Mouse (Mus musculus) MEL (cell line): ENCODE results near the gene Med25. TPM values are rescaled to one million over a fixed set of nuclear protein-coding genes. Genes with fewer than 3 reads are reported as not detected.

Source experiments
- DNase-seq: peaks from one replicate; pipeline ENCODE4 v3.0.0; 2011; ENCODE audit warnings: low read depth, low spot score
- H3K27ac ChIP-seq: 2 replicates; pipeline ENCODE4 v1.5.1; 2012; ENCODE audit warnings: low read depth, mild to moderate bottlenecking, control low read depth, low read length, moderate library complexity; ENCODE audit not compliant: control insufficient read depth
- H3K27me3 ChIP-seq, 2 experiments: fragments of 150-350 bp in 1 of 2; sonication (generic) in 1 of 2; 2 replicates each; pipeline ENCODE4 v1.6.1; 2012; ENCODE audit warnings: low read length in 2 of 2, mild to moderate bottlenecking in 2 of 2, improper control_type of control experiment in 1 of 2, moderate library complexity in 1 of 2; ENCODE audit not compliant: insufficient read depth in 2 of 2, control insufficient read depth in 1 of 2
- H3K36me3 ChIP-seq, 2 experiments: 2 replicates each; pipeline ENCODE4 v1.6.1; 2012 to 2014; ENCODE audit warnings: low read length in 2 of 2, improper control_type of control experiment in 1 of 2, inconsistent platforms in 1 of 2, mild to moderate bottlenecking in 1 of 2; ENCODE audit not compliant: insufficient read depth in 2 of 2, control insufficient read depth in 1 of 2
- H3K4me1 ChIP-seq, 2 experiments: fragments of 150-350 bp in 1 of 2; sonication (generic) in 1 of 2; 2 replicates each; pipeline ENCODE4 v1.6.1; 2012; ENCODE audit warnings: low read length in 2 of 2, improper control_type of control experiment in 1 of 2, mild to moderate bottlenecking in 1 of 2; ENCODE audit not compliant: insufficient read depth in 2 of 2, control insufficient read depth in 1 of 2
- H3K4me3 ChIP-seq, 2 experiments: fragments of 150-350 bp in 1 of 2; sonication (generic) in 1 of 2; 2 replicates each; pipeline ENCODE4 v1.5.1; 2012; ENCODE audit warnings: low read depth in 2 of 2, low read length in 2 of 2, mild to moderate bottlenecking in 2 of 2, moderate library complexity in 2 of 2, control low read depth in 1 of 2, improper control_type of control experiment in 1 of 2; ENCODE audit not compliant: control insufficient read depth in 1 of 2, insufficient read depth in 1 of 2
- H3K79me2 ChIP-seq: 2 replicates; pipeline ENCODE4 v1.6.1; 2012; ENCODE audit warnings: mild to moderate bottlenecking, low read length, moderate library complexity; ENCODE audit not compliant: control insufficient read depth, poor library complexity, insufficient read depth
- H3K9ac ChIP-seq: 2 replicates; pipeline ENCODE4 v1.6.1; 2012; ENCODE audit warnings: low read depth, mild to moderate bottlenecking, control low read depth, low read length, moderate library complexity; ENCODE audit not compliant: control insufficient read depth, poor library complexity, severe bottlenecking
- H3K9me3 ChIP-seq: fragments of 150-350 bp; sonication (generic); replicated peaks from 2 replicates; pipeline ENCODE4 v1.6.1; 2012; ENCODE audit warnings: mild to moderate bottlenecking, low read length, improper control_type of control experiment, moderate library complexity; ENCODE audit not compliant: insufficient read depth
- CHD1 ChIP-seq: IDR thresholded peaks from 2 replicates; pipeline ENCODE4 v1.6.1; 2012; ENCODE audit warnings: low read depth, mild to moderate bottlenecking, inconsistent platforms, low read length, improper control_type of control experiment
- CHD2 ChIP-seq: IDR thresholded peaks from 2 replicates; pipeline ENCODE4 v1.6.1; 2011; ENCODE audit warnings: low read length, improper control_type of control experiment
- CTCF ChIP-seq, 3 experiments: IDR thresholded peaks in 2 of 3; conservative IDR thresholded peaks in 1 of 3; 2 replicates each; pipeline ENCODE4 v1.5.1; 2011 to 2012; ENCODE audit warnings: low read length in 3 of 3, low read depth in 2 of 3, mild to moderate bottlenecking in 2 of 3, improper control_type of control experiment in 1 of 3, inconsistent platforms in 1 of 3, mixed read lengths in 1 of 3, moderate library complexity in 1 of 3; ENCODE audit not compliant: control insufficient read depth in 1 of 3, insufficient read depth in 1 of 3, poor library complexity in 1 of 3, severe bottlenecking in 1 of 3
- E2F4 ChIP-seq: IDR thresholded peaks from 2 replicates; pipeline ENCODE4 v1.6.1; 2011; ENCODE audit warnings: low read depth, low read length, improper control_type of control experiment, borderline replicate concordance
- ELF1 ChIP-seq: IDR thresholded peaks from 2 replicates; pipeline ENCODE4 v1.6.1; 2014; ENCODE audit warnings: low read depth, mild to moderate bottlenecking, inconsistent platforms, low read length, improper control_type of control experiment, moderate library complexity
- EP300 ChIP-seq, 2 experiments: IDR thresholded peaks; 2 replicates each; pipeline ENCODE4 v1.6.1; 2011; ENCODE audit warnings: improper control_type of control experiment in 2 of 2, low read length in 2 of 2, low read depth in 1 of 2, mild to moderate bottlenecking in 1 of 2
- GABPA ChIP-seq: IDR thresholded peaks from 2 replicates; pipeline ENCODE4 v1.6.1; 2012; ENCODE audit warnings: low read depth, mild to moderate bottlenecking, inconsistent platforms, low read length, improper control_type of control experiment, moderate library complexity
- JUND ChIP-seq: IDR thresholded peaks from 2 replicates; pipeline ENCODE4 v1.6.1; 2011; ENCODE audit warnings: low read depth, mild to moderate bottlenecking, improper control_type of control experiment, low read length
- MAFK ChIP-seq: IDR thresholded peaks from 2 replicates; pipeline ENCODE4 v1.6.1; 2011; ENCODE audit warnings: low read depth, mild to moderate bottlenecking, low read length, improper control_type of control experiment, borderline replicate concordance
- MAX ChIP-seq: IDR thresholded peaks from 2 replicates; pipeline ENCODE4 v1.6.1; 2011; ENCODE audit warnings: low read length, improper control_type of control experiment
- MEF2A ChIP-seq: IDR thresholded peaks from 2 replicates; pipeline ENCODE4 v1.6.1; 2014; ENCODE audit warnings: low read depth, mild to moderate bottlenecking, inconsistent platforms, low read length, improper control_type of control experiment; ENCODE audit not compliant: poor library complexity, insufficient replicate concordance, severe bottlenecking; ENCODE audit errors: extremely low read depth
- MXI1 ChIP-seq: IDR thresholded peaks from 2 replicates; pipeline ENCODE4 v1.6.1; 2011; ENCODE audit warnings: mild to moderate bottlenecking, low read depth, low read length, improper control_type of control experiment
- MYB ChIP-seq: IDR thresholded peaks from 2 replicates; pipeline ENCODE4 v1.6.1; 2011; ENCODE audit warnings: mild to moderate bottlenecking, low read depth, low read length, improper control_type of control experiment
- NRF1 ChIP-seq: IDR thresholded peaks from 2 replicates; pipeline ENCODE4 v1.6.1; 2014; ENCODE audit warnings: low read depth, mild to moderate bottlenecking, inconsistent platforms, low read length, improper control_type of control experiment, moderate library complexity; ENCODE audit not compliant: poor library complexity, insufficient read depth, severe bottlenecking
- POLR2A ChIP-seq, 2 experiments: IDR thresholded peaks; 2 replicates each; pipeline ENCODE4 v1.6.1; 2011 to 2012; ENCODE audit warnings: low read length in 2 of 2, mild to moderate bottlenecking in 2 of 2, control low read depth in 1 of 2, improper control_type of control experiment in 1 of 2, low read depth in 1 of 2, moderate library complexity in 1 of 2; ENCODE audit not compliant: control insufficient read depth in 1 of 2, insufficient read depth in 1 of 2, poor library complexity in 1 of 2
- POLR2AphosphoS2 ChIP-seq: IDR thresholded peaks from 2 replicates; pipeline ENCODE4 v1.6.1; 2011; ENCODE audit warnings: low read length, improper control_type of control experiment
- POLR2AphosphoS5 ChIP-seq: IDR thresholded peaks from 2 replicates; pipeline ENCODE4 v1.6.1; 2012; ENCODE audit warnings: low read depth, borderline replicate concordance, mild to moderate bottlenecking, inconsistent platforms, low read length, moderate library complexity, mixed read lengths
- RAD21 ChIP-seq: IDR thresholded peaks from 2 replicates; pipeline ENCODE4 v1.6.1; 2011; ENCODE audit warnings: mild to moderate bottlenecking, low read depth, low read length, improper control_type of control experiment
- RCOR1 ChIP-seq: IDR thresholded peaks from 2 replicates; pipeline ENCODE4 v1.6.1; 2012; ENCODE audit warnings: low read depth, mild to moderate bottlenecking, inconsistent platforms, low read length, improper control_type of control experiment
- SIN3A ChIP-seq: IDR thresholded peaks from 2 replicates; pipeline ENCODE4 v1.6.1; 2012; ENCODE audit warnings: low read length, improper control_type of control experiment, inconsistent platforms
- TAL1 ChIP-seq: IDR thresholded peaks from 2 replicates; pipeline ENCODE4 v1.6.1; 2012; ENCODE audit warnings: mild to moderate bottlenecking, inconsistent platforms, low read length, moderate library complexity, mixed read lengths
- TBP ChIP-seq: IDR thresholded peaks from 2 replicates; pipeline ENCODE4 v1.8.0; 2011; ENCODE audit warnings: low read depth, low read length, improper control_type of control experiment
- USF1 ChIP-seq: IDR thresholded peaks from 2 replicates; pipeline ENCODE4 v1.6.1; 2014; ENCODE audit warnings: low read depth, mild to moderate bottlenecking, inconsistent platforms, low read length, improper control_type of control experiment, moderate library complexity
- ZKSCAN1 ChIP-seq: IDR thresholded peaks from 2 replicates; pipeline ENCODE4 v1.6.1; 2012; ENCODE audit warnings: low read depth, mild to moderate bottlenecking, inconsistent platforms, low read length, improper control_type of control experiment, moderate library complexity
- ZMIZ1 ChIP-seq: IDR thresholded peaks from 2 replicates; pipeline ENCODE4 v1.6.1; 2012; ENCODE audit warnings: low read depth, mild to moderate bottlenecking, inconsistent platforms, low read length, improper control_type of control experiment, moderate library complexity
- ZNF384 ChIP-seq: IDR thresholded peaks from 2 replicates; pipeline ENCODE4 v1.6.1; 2012; ENCODE audit warnings: low read depth, mild to moderate bottlenecking, inconsistent platforms, low read length, improper control_type of control experiment
- polyA plus RNA-seq, 2 experiments: library from polyadenylated mRNA; stranded (reverse) in 1 of 2; unstranded in 1 of 2; fragments of >175 nt in 1 of 2; fragments of >200 nt in 1 of 2; gene quantifications; 2 replicates each; pipeline versions ENCODE4 v1.2.1 to v1.2.4; 2012; ENCODE audit warnings: low replicate concordance in 2 of 2, low read depth in 1 of 2; ENCODE audit not compliant: insufficient read length in 2 of 2, insufficient read depth in 1 of 2, missing spikeins in 1 of 2
- total RNA-seq: library from RNA; depleted of rRNA; stranded (reverse); fragments of 300-350 nt; gene quantifications from 2 replicates; pipeline ENCODE4 v1.2.3, GENCODE M21; 2012

Med25 gene
- total and polyA plus RNA-seq, 3 experiments: 53.9 to 118 TPM; not detected in 1

GRCm38 (mm10) chr7:44828706-44829105, 63.8 kb downstream of the Med25 start:
- peaks cover 3 to 6% of the 10 kb centered on the region in 2 experiments for H3K4me1 ChIP-seq
- H3K4me3 ChIP-seq: no peak overlapping the region
- TF ChIP-seq POLR2A (IDR thresholded peaks at IDR 0.05; ENCODE audit: control insufficient read depth in 1 of 2, insufficient read depth in 1 of 2, low read depth in 1 of 2, low read length in 2 of 2, poor library complexity in 1 of 2) (no peak), JUND (no peak), RAD21 (no peak), EP300 (IDR thresholded peaks at IDR 0.05; ENCODE audit: low read depth in 1 of 2, low read length in 2 of 2) (no peak), MAX (no peak), POLR2AphosphoS5 (no peak), CTCF (IDR thresholded peaks at IDR 0.05 in 2 of 3, conservative IDR thresholded peaks at IDR 0.05 in 1 of 3; ENCODE audit: control insufficient read depth in 1 of 3, insufficient read depth in 1 of 3, low read depth in 2 of 3, low read length in 3 of 3, poor library complexity in 1 of 3, severe bottlenecking in 1 of 3) (no peak), MYB (no peak), RCOR1 (no peak), CHD1 (no peak), POLR2AphosphoS2 (no peak), TAL1 (no peak), MEF2A (no peak), NRF1 (no peak), ZMIZ1 (no peak), TBP (no peak), CHD2 (no peak), ZNF384 (no peak), ELF1 (no peak), E2F4 (no peak)
- no peak overlapping the region for H3K27ac ChIP-seq
- peaks cover 7 to 23% of the 10 kb centered on the region in 2 experiments for H3K36me3 ChIP-seq
- no peak overlapping the region for H3K9ac ChIP-seq
- H3K79me2 ChIP-seq: peaks cover 66% of the 10 kb centered on the region
- H3K9me3 ChIP-seq: no peaks in the 10 kb centered on the region
- H3K27me3 ChIP-seq: no peaks in the 10 kb centered on the region
- no peak for DNase-seq

DNA sequence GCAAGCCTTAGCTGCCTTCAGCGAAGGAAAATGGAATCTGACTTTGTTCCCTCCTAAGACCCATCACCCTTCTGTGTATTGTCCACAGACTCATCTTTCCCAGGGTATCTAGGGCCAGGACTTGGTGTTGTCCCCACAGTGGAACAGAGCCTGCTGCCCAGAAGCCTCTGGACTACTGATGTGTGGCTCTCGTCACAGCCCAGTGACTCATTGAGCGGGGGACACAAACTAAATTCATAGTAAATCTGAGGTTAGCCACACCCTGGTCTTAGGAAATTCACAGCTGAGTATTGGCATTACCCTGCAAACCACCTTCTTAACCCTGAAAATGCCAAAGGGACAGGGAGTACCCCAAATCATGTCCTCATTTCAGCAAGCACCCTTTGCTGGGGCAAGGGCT, 65.7 kb downstream of the Med25 start:
- no peaks in the 10 kb centered on the region for H3K9me3 ChIP-seq
- H3K79me2 ChIP-seq: peaks cover 83% of the 10 kb centered on the region
- H3K9ac ChIP-seq: no peak overlapping the region
- H3K27ac ChIP-seq: no peak overlapping the region
- H3K4me1 ChIP-seq: peaks cover 14 to 16% of the 10 kb centered on the region in 2 experiments
- DNase-seq: no peak
- no peaks in the 10 kb centered on the region for H3K27me3 ChIP-seq
- peaks cover 22 to 31% of the 10 kb centered on the region in 2 experiments for H3K36me3 ChIP-seq
- TF ChIP-seq SIN3A (no peak), ZKSCAN1 (no peak), TBP (no peak), GABPA (no peak), CHD2 (no peak), USF1 (no peak), POLR2A (IDR thresholded peaks at IDR 0.05; ENCODE audit: control insufficient read depth in 1 of 2, insufficient read depth in 1 of 2, low read depth in 1 of 2, low read length in 2 of 2, poor library complexity in 1 of 2) (no peak), MEF2A (no peak), MAFK (no peak), ZNF384 (no peak), MXI1 (no peak), CHD1 (no peak)
- H3K4me3 ChIP-seq: no peak overlapping the region
